Mouse (Mus musculus): ENCODE data around the gene Adgra1. TPM values are rescaled to one million over a fixed set of nuclear protein-coding genes. Genes with fewer than 3 reads are reported as not detected.

Gene Adgra1
- polyA plus RNA-seq, 1 experiment: 0.14 TPM

DNA sequence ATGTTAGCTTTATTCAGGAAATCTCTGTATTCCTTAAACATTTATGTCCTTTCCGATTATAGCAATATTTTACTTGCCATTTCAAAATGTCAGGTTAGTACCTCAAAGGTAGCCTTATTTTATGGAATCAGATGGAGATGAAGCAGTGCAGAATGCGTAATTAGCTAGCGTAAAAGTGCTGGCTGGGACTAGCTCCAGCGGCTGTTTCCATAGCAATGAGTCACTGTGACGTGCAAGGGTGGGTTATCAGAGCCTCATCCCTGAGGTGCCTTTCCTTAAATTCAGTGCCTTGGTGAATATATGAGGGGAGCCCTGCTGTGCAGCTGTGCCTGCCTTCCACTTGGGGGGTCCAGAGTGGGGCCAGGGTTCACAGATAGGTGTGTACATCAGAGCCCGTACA lies 17.1 kb downstream of the Adgra1 start:
- no peaks in the 10 kb centered on the region for H3K79me2 ChIP-seq (ENCODE audit: control insufficient read depth, insufficient read depth)
- H3ac ChIP-seq (ENCODE audit: control insufficient read depth, insufficient read length, low read depth): no peak overlapping the region
- H3K4me3 ChIP-seq (ENCODE audit: insufficient read depth, poor library complexity, severe bottlenecking): no peak overlapping the region
- no peaks in the 10 kb centered on the region for H3K36me3 ChIP-seq (ENCODE audit: control insufficient read depth, insufficient read depth)
- TF ChIP-seq CTCF (IDR thresholded peaks at IDR 0.05; ENCODE audit: control insufficient read depth, insufficient read depth, insufficient read length) (no peak), FOSL1 (IDR thresholded peaks at IDR 0.05; ENCODE audit: insufficient read depth, low read length, poor library complexity, severe bottlenecking) (no peak), MAX (IDR thresholded peaks at IDR 0.05) (no peak), USF1 (IDR thresholded peaks at IDR 0.05; ENCODE audit: low read depth) (no peak), MYOD1 (IDR thresholded peaks at IDR 0.05; ENCODE audit: control insufficient read depth, insufficient read length, low read depth) (no peak), MYOG (IDR thresholded peaks at IDR 0.05; ENCODE audit: control insufficient read depth, extremely low read depth, insufficient read length) (no peak), CEBPB (IDR thresholded peaks at IDR 0.05; ENCODE audit: low read depth) (no peak)
- no peaks in the 10 kb centered on the region for H3K79me3 ChIP-seq (ENCODE audit: low read depth)
- peaks cover 9% of the 10 kb centered on the region for H3K27me3 ChIP-seq (ENCODE audit: control insufficient read depth, insufficient read depth, insufficient read length)

DNA sequence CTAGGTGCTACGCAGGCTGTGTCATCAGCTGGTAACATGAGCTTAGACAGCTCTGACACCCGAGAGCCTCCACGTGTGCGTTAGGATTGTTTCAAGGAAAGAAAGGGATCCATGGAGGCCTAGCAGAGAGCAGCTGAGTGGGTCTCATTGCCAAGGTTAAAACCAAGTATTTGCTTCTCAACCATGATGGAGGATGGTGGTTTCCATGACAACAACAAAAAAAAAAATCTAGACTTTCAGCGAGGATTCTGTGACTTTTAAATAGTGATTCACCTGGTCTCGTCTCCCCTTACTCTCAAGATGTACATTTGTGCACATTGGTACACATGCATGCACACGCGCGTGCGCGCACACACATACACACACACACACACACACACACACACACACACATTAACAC lies 21.3 kb downstream of the Adgra1 start:
- H3K27me3 ChIP-seq (ENCODE audit: control insufficient read depth, insufficient read depth, insufficient read length): peaks cover 8% of the 10 kb centered on the region
- TF ChIP-seq FOSL1 (IDR thresholded peaks at IDR 0.05; ENCODE audit: insufficient read depth, low read length, poor library complexity, severe bottlenecking) (no peak), MYOG (IDR thresholded peaks at IDR 0.05; ENCODE audit: control insufficient read depth, extremely low read depth, insufficient read length) (no peak)
- no peak overlapping the region for H3K4me3 ChIP-seq (ENCODE audit: insufficient read depth, poor library complexity, severe bottlenecking)
- H3K79me2 ChIP-seq (ENCODE audit: control insufficient read depth, insufficient read depth): no peaks in the 10 kb centered on the region
- H3ac ChIP-seq (ENCODE audit: control insufficient read depth, insufficient read length, low read depth): no peak overlapping the region
- no peaks in the 10 kb centered on the region for H3K36me3 ChIP-seq (ENCODE audit: control insufficient read depth, insufficient read depth)
- no peaks in the 10 kb centered on the region for H3K79me3 ChIP-seq (ENCODE audit: low read depth)

DNA sequence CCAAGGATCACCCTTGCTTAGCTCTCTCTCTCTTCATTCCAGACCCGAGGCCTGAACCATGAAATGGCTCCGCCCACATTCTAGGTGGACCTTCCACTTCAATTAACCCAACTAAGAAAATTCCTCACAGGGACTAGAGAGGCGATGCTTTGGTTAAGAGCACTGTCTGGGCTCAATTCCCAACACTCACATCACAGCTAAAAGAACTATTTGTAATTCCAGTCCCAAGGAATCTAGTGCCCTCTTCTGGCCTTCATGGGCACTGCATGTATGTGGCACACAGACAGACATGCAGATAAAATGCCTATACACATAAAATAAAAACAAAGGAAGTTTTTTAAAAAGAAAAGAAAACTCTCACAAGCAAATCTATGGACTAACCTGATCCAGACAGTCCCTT lies 27.4 kb downstream of the Adgra1 start:
- Histone ChIP-seq H3K79me2 (ENCODE audit: control insufficient read depth, insufficient read depth) (no peaks in the 10 kb centered on the region), H3K36me3 (ENCODE audit: control insufficient read depth, insufficient read depth) (no peaks in the 10 kb centered on the region), H3ac (ENCODE audit: control insufficient read depth, insufficient read length, low read depth) (no peak overlapping the region), H3K79me3 (ENCODE audit: low read depth) (no peaks in the 10 kb centered on the region), H3K27me3 (ENCODE audit: control insufficient read depth, insufficient read depth, insufficient read length) (peaks cover 4% of the 10 kb centered on the region), H3K4me3 (ENCODE audit: insufficient read depth, poor library complexity, severe bottlenecking) (no peak overlapping the region)
- no peak for TF ChIP-seq MYOG (IDR thresholded peaks at IDR 0.05; ENCODE audit: control insufficient read depth, extremely low read depth, insufficient read length)
- TF ChIP-seq CTCF (IDR thresholded peaks at IDR 0.05; ENCODE audit: control insufficient read depth, insufficient read depth, insufficient read length): peak; percentile 23

DNA sequence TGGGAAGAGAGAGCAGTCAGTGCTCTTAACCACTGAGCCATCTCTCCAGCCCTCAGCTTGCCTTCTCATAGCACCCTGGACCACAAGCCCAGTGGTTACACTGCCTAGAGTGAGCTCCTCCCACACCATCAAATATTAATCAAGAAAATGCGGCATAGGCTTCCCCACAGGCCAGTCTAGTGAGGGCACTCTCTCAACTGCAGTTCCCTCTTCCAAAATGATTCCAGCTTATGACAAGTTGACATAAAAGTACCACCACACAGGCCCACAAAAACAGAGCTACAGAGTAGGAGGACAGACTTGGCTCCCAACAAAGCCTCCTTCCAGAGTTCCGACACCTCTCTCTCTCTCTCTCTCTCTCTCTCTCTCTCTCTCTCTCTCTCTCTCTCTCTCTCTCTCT lies 29.1 kb downstream of the Adgra1 start:
- peaks cover 5% of the 10 kb centered on the region for H3K27me3 ChIP-seq (ENCODE audit: control insufficient read depth, insufficient read depth, insufficient read length)
- TF ChIP-seq MYOG (IDR thresholded peaks at IDR 0.05; ENCODE audit: control insufficient read depth, extremely low read depth, insufficient read length): no peak
- no peak for TF ChIP-seq FOSL1 (IDR thresholded peaks at IDR 0.05; ENCODE audit: insufficient read depth, low read length, poor library complexity, severe bottlenecking)
- TF ChIP-seq MYOD1 (IDR thresholded peaks at IDR 0.05; ENCODE audit: control insufficient read depth, insufficient read length, low read depth): no peak
- TF ChIP-seq MAX (IDR thresholded peaks at IDR 0.05): no peak
- TF ChIP-seq USF1 (IDR thresholded peaks at IDR 0.05; ENCODE audit: low read depth): no peak
- TF ChIP-seq CTCF (IDR thresholded peaks at IDR 0.05; ENCODE audit: control insufficient read depth, insufficient read depth, insufficient read length): no peak
- no peak for TF ChIP-seq CEBPB (IDR thresholded peaks at IDR 0.05; ENCODE audit: low read depth)
- no peaks in the 10 kb centered on the region for H3K79me3 ChIP-seq (ENCODE audit: low read depth)
- no peaks in the 10 kb centered on the region for H3K79me2 ChIP-seq (ENCODE audit: control insufficient read depth, insufficient read depth)
- H3ac ChIP-seq (ENCODE audit: control insufficient read depth, insufficient read length, low read depth): no peak overlapping the region
- H3K36me3 ChIP-seq (ENCODE audit: control insufficient read depth, insufficient read depth): no peaks in the 10 kb centered on the region
- no peak overlapping the region for H3K4me3 ChIP-seq (ENCODE audit: insufficient read depth, poor library complexity, severe bottlenecking)

DNA sequence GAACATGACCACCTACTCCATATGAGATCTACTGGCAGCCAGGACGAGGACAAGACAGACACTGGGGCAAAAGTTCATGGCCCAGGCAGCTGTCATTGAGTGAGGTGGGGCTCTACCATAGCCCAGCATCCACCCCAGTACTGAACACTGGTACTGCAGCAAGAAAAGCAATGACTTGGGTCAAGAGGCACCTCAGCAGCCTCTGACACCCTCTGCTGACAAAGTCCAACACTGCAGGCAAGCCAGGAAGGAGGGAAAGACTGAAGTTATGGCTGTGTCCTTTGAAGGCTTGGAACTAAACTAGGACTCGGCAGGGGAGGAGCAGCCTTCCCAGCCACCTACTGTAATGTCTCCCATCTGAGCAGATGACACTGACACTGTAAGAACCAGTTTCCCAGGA lies 30.3 kb downstream of the Adgra1 start:
- Histone ChIP-seq H3K4me3 (ENCODE audit: insufficient read depth, poor library complexity, severe bottlenecking) (no peak overlapping the region), H3K36me3 (ENCODE audit: control insufficient read depth, insufficient read depth) (no peaks in the 10 kb centered on the region), H3K79me3 (ENCODE audit: low read depth) (no peaks in the 10 kb centered on the region), H3ac (ENCODE audit: control insufficient read depth, insufficient read length, low read depth) (no peak overlapping the region), H3K27me3 (ENCODE audit: control insufficient read depth, insufficient read depth, insufficient read length) (peaks cover 10% of the 10 kb centered on the region), H3K79me2 (ENCODE audit: control insufficient read depth, insufficient read depth) (no peaks in the 10 kb centered on the region)
- no peak for TF ChIP-seq FOSL1 (IDR thresholded peaks at IDR 0.05; ENCODE audit: insufficient read depth, low read length, poor library complexity, severe bottlenecking)
- TF ChIP-seq USF1 (IDR thresholded peaks at IDR 0.05; ENCODE audit: low read depth): no peak
- TF ChIP-seq MAX (IDR thresholded peaks at IDR 0.05): no peak
- no peak for TF ChIP-seq CEBPB (IDR thresholded peaks at IDR 0.05; ENCODE audit: low read depth)
- no peak for TF ChIP-seq CTCF (IDR thresholded peaks at IDR 0.05; ENCODE audit: control insufficient read depth, insufficient read depth, insufficient read length)

DNA sequence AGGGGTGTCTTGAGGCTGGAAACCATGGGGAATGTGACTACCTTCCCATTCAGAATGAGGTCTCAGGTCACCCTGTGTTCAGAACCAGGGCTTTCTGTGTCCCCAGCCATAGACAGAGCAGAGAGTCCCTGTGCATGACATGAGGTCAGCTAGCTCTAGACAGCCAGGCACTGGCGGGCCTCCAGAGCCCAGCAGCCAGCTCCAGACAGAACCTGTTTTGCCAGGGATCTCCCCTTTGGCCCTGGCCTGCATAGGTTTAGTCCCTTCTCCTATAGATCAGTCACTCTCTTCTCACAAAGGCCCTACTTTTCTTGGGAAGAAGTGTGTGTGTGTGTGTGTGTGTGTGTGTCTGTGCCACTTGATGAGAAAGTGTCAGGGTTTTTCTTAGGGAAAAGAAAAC lies 30.9 kb downstream of the Adgra1 start:
- peaks cover 10% of the 10 kb centered on the region for H3K27me3 ChIP-seq (ENCODE audit: control insufficient read depth, insufficient read depth, insufficient read length)
- H3K36me3 ChIP-seq (ENCODE audit: control insufficient read depth, insufficient read depth): no peaks in the 10 kb centered on the region
- no peaks in the 10 kb centered on the region for H3K79me2 ChIP-seq (ENCODE audit: control insufficient read depth, insufficient read depth)
- TF ChIP-seq MAX (IDR thresholded peaks at IDR 0.05) (no peak), MYOD1 (IDR thresholded peaks at IDR 0.05; ENCODE audit: control insufficient read depth, insufficient read length, low read depth) (no peak), FOSL1 (IDR thresholded peaks at IDR 0.05; ENCODE audit: insufficient read depth, low read length, poor library complexity, severe bottlenecking) (no peak), CTCF (IDR thresholded peaks at IDR 0.05; ENCODE audit: control insufficient read depth, insufficient read depth, insufficient read length) (no peak), MYOG (IDR thresholded peaks at IDR 0.05; ENCODE audit: control insufficient read depth, extremely low read depth, insufficient read length) (no peak), USF1 (IDR thresholded peaks at IDR 0.05; ENCODE audit: low read depth) (no peak), CEBPB (IDR thresholded peaks at IDR 0.05; ENCODE audit: low read depth) (no peak)
- no peak overlapping the region for H3K4me3 ChIP-seq (ENCODE audit: insufficient read depth, poor library complexity, severe bottlenecking)
- H3K79me3 ChIP-seq (ENCODE audit: low read depth): no peaks in the 10 kb centered on the region
- no peak overlapping the region for H3ac ChIP-seq (ENCODE audit: control insufficient read depth, insufficient read length, low read depth)

All from C2C12 (cell line).